Mouse (Mus musculus): ENCODE results near the gene Lyar. TPM values are rescaled to one million over a fixed set of nuclear protein-coding genes. Genes with fewer than 3 reads are reported as not detected.

Gene Lyar
- 10 to 100 TPM; 13.5 to 16.7 TPM for total RNA-seq (2023)

GRCm38 (mm10) chr5:38220328-38220912, at the start of gene Lyar, which contains the start of gene Zbtb49:
Lyar (plus strand) TSS chr5:38220470.
Zbtb49 (minus strand) TSS chr5:38220457.

GRCm38 (mm10) chr5:38260107-38260682, 39.9 kb downstream of the Lyar start, which contains the start of gene Tmem128:
Tmem128 (plus strand) TSS chr5:38260185.

GRCm38 (mm10) chr5:38275771-38276170, 55.5 kb downstream of the Lyar start, which contains the start of gene Otop1:
Otop1 (plus strand) TSS chr5:38275972.

Other genes starting within 250 kb of the Lyar start
- 10 to 100 TPM; 29.6 to 33.2 TPM for gene Stx18, start 181.7 kb upstream of the Lyar start, total RNA-seq (2023)
- not detected for gene Nsg1, start 60.6 kb upstream of the Lyar start, total RNA-seq (2023)
- 10 to 100 TPM in 1 of 2 experiments, 1 to 10 TPM in 1; 6.6 to 11.5 TPM for gene Zbtb49, start within 50 bp of the Lyar start, total RNA-seq (2023)
- gene Tmem128, start 39.7 kb downstream of the Lyar start, total RNA-seq (2023) = 10 to 100 TPM; 68.6 to 71.7 TPM
- gene Otop1, start 55.5 kb downstream of the Lyar start, total RNA-seq (2023) = not detected
- not detected for gene Drd5, start 98.9 kb downstream of the Lyar start, total RNA-seq (2023)

All from monocyte, adult 59 days (primary cell).